Mouse (Mus musculus) heart, adult 2 months (tissue): ENCODE data around the gene Plk4.

Experiments used
- CTCF ChIP-seq: fragments of 200-600 bp; IDR thresholded peaks from 2 replicates; pipeline ENCODE4 v1.8.1; 2022; ENCODE audit warnings: antibody characterized with exemption, mild to moderate bottlenecking, moderate library complexity
- POLR2A ChIP-seq: fragments of 200-500 bp; IDR thresholded peaks from 2 replicates; pipeline ENCODE4 v1.6.1; 2011; ENCODE audit warnings: mild to moderate bottlenecking, low read depth, low read length, control low read depth; ENCODE audit not compliant: insufficient read depth

DNA sequence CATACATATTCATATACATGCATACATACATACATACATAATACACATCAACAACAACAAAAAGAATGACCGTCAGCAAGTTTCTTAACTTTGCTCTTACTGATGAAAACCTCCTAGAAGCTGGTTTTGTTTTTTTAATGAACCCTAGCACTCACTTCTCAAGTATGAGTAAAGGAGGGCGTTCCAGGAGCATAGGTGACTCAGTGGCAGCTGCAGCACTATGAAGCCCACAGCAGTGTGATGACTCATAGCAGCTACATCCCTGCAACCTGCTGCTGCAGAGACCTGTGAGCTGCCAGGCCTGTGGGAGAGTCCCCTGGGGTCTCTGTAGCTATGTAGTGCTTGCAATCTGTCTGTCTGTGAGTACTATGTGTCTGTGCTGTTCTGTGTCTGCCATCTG, 38.5 kb upstream of the Plk4 start:
- no peak for TF ChIP-seq CTCF
- no peak for TF ChIP-seq POLR2A
